Comparison of ENCODE assay signal across 27 mouse cellular contexts in the genomic region with DNA sequence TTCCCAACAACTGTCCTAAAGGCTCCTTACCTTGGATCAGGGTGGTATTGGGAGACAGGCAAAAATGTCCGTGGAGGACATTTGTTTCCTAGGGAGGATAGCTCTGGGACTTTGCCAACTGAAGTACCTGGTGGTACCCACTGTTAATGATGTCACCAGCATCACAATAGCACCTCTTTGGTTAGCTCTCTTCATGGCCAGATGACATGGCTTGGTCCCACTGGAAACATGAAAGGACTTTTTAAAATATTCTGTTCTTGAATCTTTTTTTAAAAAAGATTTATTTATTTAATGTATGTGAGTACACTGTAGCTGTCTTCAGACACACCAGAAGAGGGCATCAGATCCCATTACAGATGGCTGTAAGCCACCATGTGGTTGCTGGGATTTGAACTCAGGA. TPM values are rescaled to one million over a fixed set of nuclear protein-coding genes. Genes with fewer than 3 reads are reported as not detected.
"Had no signal": no experiment of that assay in that cellular context is flagged by ENCODE, and none has a peak within 500 bp of the region (broad histone marks: within the 10 kb centered on the region; RNA-seq: fewer than 3 reads in every experiment).

A gene (minus strand): TSS at position 101 of the 400 bp plus-strand sequence.

RNA-seq across cellular contexts. Expression of the gene that starts here (rescaled TPM):
- polyA plus RNA-seq: heart, embryonic 10.5 days; heart, embryonic 11.5 days; heart, embryonic 12.5 days; heart, embryonic 13.5 days; heart, embryonic 14.5 days; heart, embryonic 15.5 days; heart, embryonic 16.5 days; heart, postnatal 0 days; hindbrain, embryonic 10.5 days; hindbrain, embryonic 11.5 days; hindbrain, embryonic 12.5 days; hindbrain, embryonic 13.5 days; hindbrain, embryonic 14.5 days; hindbrain, embryonic 15.5 days; hindbrain, embryonic 16.5 days; hindbrain, postnatal 0 days; inflammation-experienced regulatory T-cells, adult 6 months; intestine, embryonic 14.5 days; intestine, embryonic 15.5 days; intestine, embryonic 16.5 days; intestine, postnatal 0 days; kidney, adult 2 months; kidney, embryonic 14.5 days; kidney, embryonic 15.5 days; kidney, embryonic 16.5 days; kidney, postnatal 0 days; large intestine, adult 2 months had no signal
